Mouse (Mus musculus) Patski (cell line): ENCODE results near the gene Agap1. TPM values are rescaled to one million over a fixed set of nuclear protein-coding genes. Genes with fewer than 3 reads are reported as not detected.

Experiments used
- ATAC-seq: fragments of 100-300 bp; one replicate; pipeline ENCODE4 v1.8.0; 2021
- CTCF ChIA-PET: fragments of 350-600 bp; sonication (Branson Sonifier 250); formaldehyde crosslinking; loops from one replicate; lab custom pipeline; 2022; ENCODE audit warnings: inconsistent platforms; lab: Charles Lee
- POLR2A ChIA-PET: fragments of 350-600 bp; sonication (Branson Sonifier 250); formaldehyde crosslinking; loops from one replicate; lab custom pipeline; 2022; ENCODE audit warnings: antibody characterized with exemption, inconsistent platforms; lab: Charles Lee
- DNase-seq: peaks from one replicate; pipeline ENCODE4 v3.0.0-alpha.2; 2011; ENCODE audit warnings: low read depth, low spot score
- H3K27me3 ChIP-seq: fragments of 371-371 bp; one replicate; pipeline ENCODE4 v1.5.1; 2021
- CTCF ChIP-seq: fragments of 100-300 bp; IDR thresholded peaks from one replicate; pipeline ENCODE4 v1.5.1; 2021
- in situ Hi-C: fragments of 300-500 bp; cut with MboI; formaldehyde crosslinking; loops from 3 replicates; pipeline ENCODE4 v1.11.1; 2018; ENCODE audit warnings: low pct_unique_long_range_greater_than_20kb, mixed read lengths
- polyA plus RNA-seq: library from polyadenylated mRNA; unstranded; gene quantifications from one replicate; pipeline ENCODE4 v1.2.3, GENCODE M21; 2021

The Agap1 gene
- polyA plus RNA-seq, result 32.3 TPM

- ATAC-seq (peak; percentile 53), DNase-seq (no peak)
- ChIA-PET CTCF (interaction anchor here (1.0 to 1.1 kb wide), 2 partner anchors 53 to 209 kb away, joined by 3 to 4 read pairs; no protein-coding TSS in a partner anchor), POLR2A (interaction anchor here (0.9 to 1.1 kb wide), 4 partner anchors 9 to 907 kb away, joined by 3 to 5 read pairs (median 4); no protein-coding TSS in a partner anchor)
- no peaks in the 10 kb centered on the region for H3K27me3 ChIP-seq
- TF ChIP-seq CTCF, result no peak
- in situ Hi-C loops, result loop anchor here (5.0 kb wide), 2 partner anchors 68 to 217 kb away; no protein-coding TSS in a partner anchor
Observed at GRCm38 (mm10) chr1:89454196-89455123, at the start of gene Agap1. Gene Agap1 (plus strand): TSS chr1:89454806.

- ChIA-PET POLR2A (no interaction called here), CTCF (interaction anchor here (1.8 kb wide), 1 partner anchor 14 kb away, joined by 4 read pairs; no protein-coding TSS in a partner anchor)
- DNase-seq (no peak), ATAC-seq (no peak)
- in situ Hi-C loops, result no loop called here
- no peak for TF ChIP-seq CTCF
- H3K27me3 ChIP-seq, result no peaks in the 10 kb centered on the region
Observed at GRCm38 (mm10) chr1:89405991-89406390, 48.6 kb upstream of the Agap1 start.

GRCm38 (mm10) chr1:89407986-89408385 is 46.6 kb upstream of the Agap1 start:
- CTCF ChIA-PET, result no interaction called here
- no peak for DNase-seq

GRCm38 (mm10) chr1:89413122-89413521 is 41.5 kb upstream of the Agap1 start:
- in situ Hi-C loops, result no loop called here
- TF ChIP-seq CTCF, result no peak
- ATAC-seq (no peak), DNase-seq (no peak)
- CTCF ChIA-PET, result no interaction called here
- POLR2A ChIA-PET, result no interaction called here
- H3K27me3 ChIP-seq, result no peaks in the 10 kb centered on the region

More at GRCm38 (mm10) chr1:89407986-89408385, 46.6 kb upstream of the Agap1 start:
- in situ Hi-C loops, result no loop called here
- no peaks in the 10 kb centered on the region for H3K27me3 ChIP-seq
- no peak for ATAC-seq
- TF ChIP-seq CTCF, result no peak
- POLR2A ChIA-PET, result no interaction called here

- ATAC-seq (no peak), DNase-seq (no peak)
- no peaks in the 10 kb centered on the region for H3K27me3 ChIP-seq
- ChIA-PET POLR2A (no interaction called here), CTCF (no interaction called here)
- in situ Hi-C loops, result no loop called here
- no peak for TF ChIP-seq CTCF
Observed at GRCm38 (mm10) chr1:89414563-89414962, 40.0 kb upstream of the Agap1 start.

GRCm38 (mm10) chr1:89416929-89417328 is 37.7 kb upstream of the Agap1 start:
- ATAC-seq, result no peak
- no peak for DNase-seq
- CTCF ChIA-PET, result no interaction called here

GRCm38 (mm10) chr1:89420642-89421041 is 34.0 kb upstream of the Agap1 start:
- in situ Hi-C loops, result no loop called here
- no peak for ATAC-seq
- POLR2A ChIA-PET, result no interaction called here
- no peak for DNase-seq
- no peaks in the 10 kb centered on the region for H3K27me3 ChIP-seq
- CTCF ChIA-PET, result interaction anchor here (1.6 kb wide), 1 partner anchor 11 kb away, joined by 5 read pairs; no protein-coding TSS in a partner anchor
- TF ChIP-seq CTCF, result no peak

More at GRCm38 (mm10) chr1:89416929-89417328, 37.7 kb upstream of the Agap1 start:
- POLR2A ChIA-PET, result no interaction called here
- in situ Hi-C loops, result no loop called here
- no peaks in the 10 kb centered on the region for H3K27me3 ChIP-seq
- TF ChIP-seq CTCF, result no peak

- TF ChIP-seq CTCF, result no peak
- POLR2A ChIA-PET, result no interaction called here
- DNase-seq, result no peak
- H3K27me3 ChIP-seq, result no peaks in the 10 kb centered on the region
- CTCF ChIA-PET, result interaction anchor here (1.6 kb wide), 1 partner anchor 11 kb away, joined by 5 read pairs; no protein-coding TSS in a partner anchor
- in situ Hi-C loops, result no loop called here
- ATAC-seq, result no peak
Observed at GRCm38 (mm10) chr1:89421401-89421800, 33.2 kb upstream of the Agap1 start.

- ATAC-seq, result no peak
- POLR2A ChIA-PET, result no interaction called here
- DNase-seq, result no peak
Observed at GRCm38 (mm10) chr1:89424563-89424962, 30.0 kb upstream of the Agap1 start.

GRCm38 (mm10) chr1:89426137-89426536 is 28.5 kb upstream of the Agap1 start:
- in situ Hi-C loops, result no loop called here
- ChIA-PET POLR2A (interaction anchor here (0.6 kb wide), 1 partner anchor 1006 kb away, joined by 3 read pairs; no protein-coding TSS in a partner anchor), CTCF (no interaction called here)
- ATAC-seq (no peak), DNase-seq (no peak)
- TF ChIP-seq CTCF, result no peak
- no peaks in the 10 kb centered on the region for H3K27me3 ChIP-seq

More at GRCm38 (mm10) chr1:89424563-89424962, 30.0 kb upstream of the Agap1 start:
- H3K27me3 ChIP-seq, result no peaks in the 10 kb centered on the region
- in situ Hi-C loops, result no loop called here
- TF ChIP-seq CTCF, result no peak
- CTCF ChIA-PET, result interaction anchor here (0.8 to 1.3 kb wide), 2 partner anchors 16 to 20 kb away, joined by 3 read pairs; no protein-coding TSS in a partner anchor

- CTCF ChIA-PET, result no interaction called here
Observed at GRCm38 (mm10) chr1:89428671-89429070, 25.9 kb upstream of the Agap1 start.

More at GRCm38 (mm10) chr1:89428671-89429070, 25.9 kb upstream of the Agap1 start:
- POLR2A ChIA-PET, result interaction anchor here (1.2 kb wide), 1 partner anchor 8 kb away, joined by 5 read pairs; no protein-coding TSS in a partner anchor
- ATAC-seq, result no peak
- no peak for TF ChIP-seq CTCF
- in situ Hi-C loops, result no loop called here
- no peak for DNase-seq
- H3K27me3 ChIP-seq, result no peaks in the 10 kb centered on the region
